Mouse (Mus musculus) heart, postnatal 0 days (tissue): ENCODE results near the gene Fam161b. TPM values are rescaled to one million over a fixed set of nuclear protein-coding genes. Genes with fewer than 3 reads are reported as not detected.

Experiments
- ATAC-seq: fragments of 200-750 bp; cut with Nextera tagmentation; 2 replicates; pipeline ENCODE4 v1.8.0; 2017; ENCODE audit warnings: low read depth, moderate number of reproducible peaks, moderate library complexity; ENCODE audit not compliant: insufficient read depth
- DNase-seq: peaks from one replicate; pipeline ENCODE4 v3.0.0-alpha.2; 2016; ENCODE audit warnings: low spot score
- H3K27ac ChIP-seq: fragments of 300-500 bp; sonication (generic); 2 replicates; pipeline ENCODE4 v1.5.1; 2014; ENCODE audit warnings: low read depth, mild to moderate bottlenecking
- H3K27me3 ChIP-seq: fragments of 300-500 bp; sonication (generic); 2 replicates; pipeline ENCODE4 v1.6.1; 2014; ENCODE audit warnings: low read length, mixed read lengths; ENCODE audit not compliant: control insufficient read depth, insufficient read depth
- H3K36me3 ChIP-seq: fragments of 300-500 bp; sonication (generic); replicated peaks from 2 replicates; pipeline ENCODE4 v1.6.1; 2014; ENCODE audit warnings: low read length, mixed read lengths; ENCODE audit not compliant: control insufficient read depth, insufficient read depth
- H3K4me1 ChIP-seq: fragments of 300-500 bp; sonication (generic); 2 replicates; pipeline ENCODE4 v1.6.1; 2014; ENCODE audit warnings: antibody characterized with exemption; ENCODE audit not compliant: control insufficient read depth, insufficient read depth
- H3K4me2 ChIP-seq: fragments of 300-500 bp; sonication (generic); 2 replicates; pipeline ENCODE4 v1.6.1; 2014; ENCODE audit warnings: low read depth, mild to moderate bottlenecking, low read length, moderate library complexity
- H3K4me3 ChIP-seq: fragments of 300-500 bp; sonication (generic); 2 replicates; pipeline ENCODE4 v1.5.1; 2014; ENCODE audit warnings: low read depth, low read length
- H3K9ac ChIP-seq: fragments of 300-500 bp; sonication (generic); replicated peaks from 2 replicates; pipeline ENCODE4 v1.6.1; 2014; ENCODE audit warnings: low read depth, low read length, mixed read lengths
- H3K9me3 ChIP-seq: fragments of 300-500 bp; sonication (generic); replicated peaks from 2 replicates; pipeline ENCODE4 v1.6.1; 2016; ENCODE audit warnings: low read length; ENCODE audit not compliant: control insufficient read depth
- CTCF ChIP-seq: IDR thresholded peaks from 2 replicates; pipeline ENCODE4 v1.5.1; 2016; ENCODE audit warnings: antibody characterized with exemption, control low read depth, low read depth
- EP300 ChIP-seq: IDR thresholded peaks from 2 replicates; pipeline ENCODE4 v1.6.1; 2016; ENCODE audit warnings: antibody characterized with exemption, low read depth
- WGBS: fragments of 180-500 bp; shearing (Covaris S2); extraction: QIAGEN DNeasy Blood & Tissue Kit; methylation state at CpG from one replicate; pipeline ENCODE4 v1.1.7; 2014; 5-methylcytosine and 5-hydroxymethylcytosine counted together
- polyA plus RNA-seq: library from polyadenylated mRNA; unstranded; fragments of >200 nt; fragmentation: Nextera tagmentation; extraction: Ambion mirVana; gene quantifications from 2 replicates; pipeline ENCODE4 v1.2.1, GENCODE M21; 2015
- total RNA-seq: library from RNA; depleted of rRNA; stranded (reverse); fragments of >200 nt; gene quantifications from 2 replicates; pipeline ENCODE4 v1.2.3, GENCODE M21; 2014; ENCODE audit warnings: low replicate concordance

Gene Fam161b
- total and polyA plus RNA-seq, 2 experiments from 2014 or later, result 4.0 to 5.6 TPM

- no peaks in the 10 kb centered on the region; the same call in 1 of the 2 replicates for H3K36me3 ChIP-seq
- ATAC-seq (no peak), DNase-seq (no peak)
- H3K4me2 ChIP-seq, result no peak overlapping the region
- no peaks in the 10 kb centered on the region for H3K27me3 ChIP-seq
- H3K27ac ChIP-seq, result no peak overlapping the region
- TF ChIP-seq CTCF, result no peak
- no peak for TF ChIP-seq EP300
- H3K9me3 ChIP-seq, result no peaks in the 10 kb centered on the region
- H3K9ac ChIP-seq, result no peak overlapping the region
- no peak overlapping the region for H3K4me3 ChIP-seq
- 84% methylated on average over 5 of the region's 5 CpGs for WGBS
- no peaks in the 10 kb centered on the region for H3K4me1 ChIP-seq
These were observed 37.0 kb upstream of the Fam161b start for GRCm38 (mm10) chr12:84398629-84399028.

GRCm38 (mm10) chr12:84397685-84398084 lies 36.1 kb upstream of the Fam161b start:
- Histone ChIP-seq H3K27me3 (no peaks in the 10 kb centered on the region), H3K36me3 (no peaks in the 10 kb centered on the region; the same call in 1 of the 2 replicates), H3K4me2 (no peak overlapping the region), H3K4me3 (no peak overlapping the region), H3K9ac (no peak overlapping the region), H3K4me1 (no peaks in the 10 kb centered on the region), H3K9me3 (no peaks in the 10 kb centered on the region), H3K27ac (no peak overlapping the region)
- no peak for TF ChIP-seq CTCF
- no peak for TF ChIP-seq EP300
- ATAC-seq (no peak), DNase-seq (no peak)

GRCm38 (mm10) chr12:84396947-84397679 lies 35.5 kb upstream of the Fam161b start:
- Histone ChIP-seq H3K4me3 (no peak overlapping the region), H3K9me3 (no peaks in the 10 kb centered on the region), H3K4me1 (no peaks in the 10 kb centered on the region), H3K27me3 (no peaks in the 10 kb centered on the region), H3K36me3 (no peaks in the 10 kb centered on the region; the same call in 1 of the 2 replicates), H3K4me2 (no peak overlapping the region), H3K27ac (no peak overlapping the region), H3K9ac (no peak overlapping the region)
- no peak for TF ChIP-seq EP300
- TF ChIP-seq CTCF, result no peak
- ATAC-seq, result no peak
- WGBS, result 92% methylated on average over 14 of the region's 14 CpGs
- no peak for DNase-seq

- H3K36me3 ChIP-seq, result no peaks in the 10 kb centered on the region; the same call in none of the 2 replicates
- TF ChIP-seq CTCF, result no peak
- TF ChIP-seq EP300, result no peak
- no peaks in the 10 kb centered on the region for H3K9me3 ChIP-seq
- H3K4me2 ChIP-seq, result no peak overlapping the region
- H3K27ac ChIP-seq, result no peak overlapping the region
- no peaks in the 10 kb centered on the region for H3K27me3 ChIP-seq
- 71% methylated on average over 5 of the region's 5 CpGs for WGBS
- DNase-seq (no peak), ATAC-seq (no peak)
- H3K4me1 ChIP-seq, result peaks cover 6% of the 10 kb centered on the region
- H3K9ac ChIP-seq, result no peak overlapping the region
- no peak overlapping the region for H3K4me3 ChIP-seq
These were observed 32.2 kb upstream of the Fam161b start for GRCm38 (mm10) chr12:84393847-84394246.

GRCm38 (mm10) chr12:84392681-84393080 lies 31.0 kb upstream of the Fam161b start:
- H3K27ac ChIP-seq, result no peak overlapping the region
- WGBS, result 96% methylated on average over 4 of the region's 4 CpGs
- H3K4me2 ChIP-seq, result no peak overlapping the region
- TF ChIP-seq EP300, result no peak
- no peak for TF ChIP-seq CTCF
- H3K9ac ChIP-seq, result no peak overlapping the region
- no peaks in the 10 kb centered on the region for H3K27me3 ChIP-seq
- H3K36me3 ChIP-seq, result peaks cover 12% of the 10 kb centered on the region
- H3K9me3 ChIP-seq, result no peaks in the 10 kb centered on the region
- no peak overlapping the region for H3K4me3 ChIP-seq
- peaks cover 11% of the 10 kb centered on the region for H3K4me1 ChIP-seq
- DNase-seq (no peak), ATAC-seq (no peak)

- TF ChIP-seq CTCF (no peak), EP300 (peak; percentile 64; the same call in 1 of the 2 replicates)
- DNase-seq (peak; percentile 69), ATAC-seq (peak; percentile 89)
These were observed 28.7 kb upstream of the Fam161b start for GRCm38 (mm10) chr12:84390336-84390735.

More at GRCm38 (mm10) chr12:84390336-84390735, 28.7 kb upstream of the Fam161b start:
- H3K27ac ChIP-seq, result peak overlapping the region; percentile 62
- H3K36me3 ChIP-seq, result peaks cover 19% of the 10 kb centered on the region
- WGBS, result 19% methylated on average over 6 of the region's 6 CpGs
- H3K4me3 ChIP-seq, result no peak overlapping the region
- peaks cover 20% of the 10 kb centered on the region for H3K4me1 ChIP-seq
- H3K27me3 ChIP-seq, result no peaks in the 10 kb centered on the region
- H3K9ac ChIP-seq, result no peak overlapping the region
- H3K9me3 ChIP-seq, result no peaks in the 10 kb centered on the region
- H3K4me2 ChIP-seq, result no peak overlapping the region
